Mouse (Mus musculus) lung, postnatal 36 days (tissue): Measurements from ENCODE around the gene Grin3b.

Source experiments
- DNase-seq: peaks from one replicate; pipeline ENCODE4 v3.0.0; 2022; ENCODE audit warnings: mixed read lengths

Grin3b gene

GRCm38 (mm10) chr10:79968181-79968580, 2.3 kb upstream of the Grin3b start:
- no peak for DNase-seq

DNA sequence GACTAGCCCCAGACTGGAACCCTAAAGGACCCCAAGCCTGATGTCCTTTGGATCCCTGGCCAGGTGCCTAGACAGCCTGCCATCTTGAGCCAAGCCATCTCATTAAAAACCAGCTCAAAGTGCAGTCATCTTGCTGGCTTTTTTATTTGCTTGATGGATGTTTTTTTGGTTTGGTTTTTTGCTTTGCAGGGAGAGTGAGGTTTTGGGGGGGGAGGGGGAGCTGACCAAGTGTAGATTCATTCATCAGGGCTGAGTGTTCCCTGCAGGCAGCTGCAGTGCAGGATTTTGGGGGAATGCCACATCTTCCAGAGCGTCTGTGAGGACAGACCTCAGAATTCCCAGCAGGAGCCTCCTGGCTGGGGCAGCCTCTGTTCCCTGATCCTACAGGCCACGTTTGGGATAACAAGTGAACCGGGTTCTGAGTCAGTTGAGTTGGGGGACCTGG, 1.4 kb upstream of the Grin3b start:
- DNase-seq: no peak

GRCm38 (mm10) chr10:79971183-79971497, 625 bp downstream of the Grin3b start:
- no peak for DNase-seq

DNA sequence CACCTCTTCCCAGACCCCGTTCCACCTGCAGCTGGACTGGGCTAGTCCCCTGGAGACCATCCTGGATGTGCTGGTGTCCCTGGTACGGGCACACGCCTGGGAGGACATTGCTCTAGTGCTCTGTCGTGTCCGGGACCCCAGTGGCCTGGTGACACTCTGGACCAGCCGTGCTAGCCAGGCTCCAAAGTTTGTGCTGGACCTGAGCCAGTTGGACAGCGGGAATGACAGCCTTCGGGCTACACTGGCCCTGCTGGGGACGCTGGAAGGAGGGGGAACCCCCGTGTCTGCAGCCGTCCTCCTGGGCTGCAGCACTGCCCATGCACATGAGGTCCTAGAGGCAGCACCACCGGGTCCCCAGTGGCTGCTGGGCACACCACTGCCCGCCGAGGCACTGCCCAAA, 2.3 kb downstream of the Grin3b start:
- no peak for DNase-seq

DNA sequence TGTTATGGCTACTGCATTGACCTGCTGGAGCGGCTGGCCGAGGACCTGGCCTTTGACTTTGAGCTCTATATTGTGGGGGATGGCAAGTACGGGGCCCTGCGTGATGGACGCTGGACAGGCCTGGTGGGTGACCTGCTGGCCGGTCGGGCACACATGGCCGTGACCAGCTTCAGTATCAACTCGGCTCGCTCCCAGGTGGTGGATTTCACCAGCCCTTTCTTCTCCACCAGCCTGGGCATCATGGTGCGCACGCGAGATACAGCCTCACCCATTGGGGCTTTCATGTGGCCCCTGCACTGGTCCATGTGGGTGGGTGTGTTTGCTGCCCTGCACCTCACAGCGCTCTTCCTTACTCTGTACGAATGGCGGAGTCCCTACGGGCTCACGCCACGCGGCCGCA, 3.6 kb downstream of the Grin3b start:
- no peak for DNase-seq

DNA sequence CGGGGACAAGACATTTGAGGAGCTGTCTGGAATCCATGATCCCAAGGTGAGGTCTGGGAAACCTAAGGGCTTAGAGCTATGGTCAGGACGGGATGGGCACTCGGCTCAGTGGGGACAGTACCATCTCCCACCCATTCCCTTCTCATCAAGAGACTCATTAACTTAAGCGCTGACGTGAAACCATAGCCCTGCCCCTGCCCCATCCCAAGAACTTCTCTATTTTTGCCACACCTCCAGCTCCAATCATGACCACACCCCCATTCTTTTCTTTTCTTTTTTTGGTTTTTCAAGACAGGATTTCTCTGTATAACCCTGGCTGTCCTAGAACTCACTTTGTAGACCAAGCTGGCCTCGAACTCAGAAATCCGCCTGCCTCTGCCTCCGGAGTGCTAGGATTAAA, 4.2 kb downstream of the Grin3b start:
- DNase-seq: no peak

DNA sequence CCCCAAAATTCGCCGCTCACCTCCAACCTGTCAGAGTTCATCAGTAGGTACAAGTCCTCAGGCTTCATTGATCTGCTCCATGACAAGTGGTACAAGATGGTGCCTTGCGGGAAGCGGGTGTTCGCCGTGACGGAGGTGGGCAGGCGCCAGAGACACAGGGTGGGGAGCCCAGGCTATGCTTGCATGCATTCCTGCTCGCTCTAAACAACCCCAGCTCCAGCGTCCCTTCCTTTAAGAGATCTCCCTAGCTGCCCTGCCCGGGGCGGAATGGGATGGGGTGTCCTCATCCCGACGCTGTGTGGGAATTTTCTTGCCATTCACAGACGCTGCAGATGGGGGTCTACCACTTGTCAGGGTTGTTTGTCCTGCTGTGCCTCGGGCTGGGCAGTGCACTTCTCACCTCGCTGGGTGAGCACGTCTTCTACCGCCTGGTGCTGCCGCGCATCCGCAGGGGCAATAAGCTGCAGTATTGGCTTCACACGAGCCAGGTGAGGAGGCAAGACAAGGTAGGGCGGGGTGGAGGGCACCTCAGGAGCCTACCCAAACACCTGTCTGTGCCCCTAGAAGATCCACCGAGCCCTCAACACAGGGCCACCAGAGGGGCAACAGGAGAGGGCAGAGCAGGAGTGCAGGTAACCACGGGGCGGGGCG, 5.7 kb downstream of the Grin3b start:
- DNase-seq: no peak

DNA sequence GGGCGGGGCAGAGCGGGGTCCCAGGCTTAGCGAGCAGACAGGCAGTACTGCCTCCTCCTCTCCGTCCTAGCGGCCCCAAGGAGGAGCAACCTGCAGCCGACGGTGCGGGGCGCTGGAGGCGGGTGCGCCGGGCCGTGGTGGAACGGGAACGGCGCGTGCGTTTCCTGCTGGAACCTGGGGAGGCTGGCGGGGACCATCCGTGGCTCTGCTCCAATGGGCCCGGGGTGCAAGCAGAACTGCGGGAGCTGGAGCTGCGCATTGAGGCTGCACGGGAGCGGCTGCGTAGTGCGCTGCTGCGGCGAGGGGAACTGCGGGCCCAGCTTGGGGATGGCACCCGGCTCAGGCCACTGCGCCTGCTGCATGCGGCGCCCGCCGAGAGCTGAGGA, 6.2 kb downstream of the Grin3b start:
- DNase-seq: no peak

GRCm38 (mm10) chr10:79977324-79977723, 6.8 kb downstream of the Grin3b start:
- DNase-seq: no peak

DNA sequence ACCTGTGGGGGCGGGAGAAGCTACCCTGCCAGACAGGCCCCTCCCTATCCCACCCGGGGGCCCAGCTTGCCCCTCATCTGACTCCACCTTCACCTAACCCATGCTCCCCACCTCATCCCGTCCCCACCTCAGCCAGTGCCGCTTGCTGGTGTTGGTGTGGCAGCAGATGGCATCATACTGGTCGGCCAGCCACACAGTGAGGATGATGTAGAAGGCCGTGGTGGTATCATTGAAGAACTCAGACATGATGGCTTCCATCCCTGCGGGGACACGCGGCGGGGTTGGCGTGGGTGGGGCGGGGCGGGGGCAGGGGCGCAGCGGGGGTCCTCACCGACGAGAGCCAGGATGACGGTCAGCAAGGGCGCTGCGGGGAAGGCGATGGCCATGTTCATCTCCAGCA, 7.5 kb downstream of the Grin3b start:
- no peak for DNase-seq

DNA sequence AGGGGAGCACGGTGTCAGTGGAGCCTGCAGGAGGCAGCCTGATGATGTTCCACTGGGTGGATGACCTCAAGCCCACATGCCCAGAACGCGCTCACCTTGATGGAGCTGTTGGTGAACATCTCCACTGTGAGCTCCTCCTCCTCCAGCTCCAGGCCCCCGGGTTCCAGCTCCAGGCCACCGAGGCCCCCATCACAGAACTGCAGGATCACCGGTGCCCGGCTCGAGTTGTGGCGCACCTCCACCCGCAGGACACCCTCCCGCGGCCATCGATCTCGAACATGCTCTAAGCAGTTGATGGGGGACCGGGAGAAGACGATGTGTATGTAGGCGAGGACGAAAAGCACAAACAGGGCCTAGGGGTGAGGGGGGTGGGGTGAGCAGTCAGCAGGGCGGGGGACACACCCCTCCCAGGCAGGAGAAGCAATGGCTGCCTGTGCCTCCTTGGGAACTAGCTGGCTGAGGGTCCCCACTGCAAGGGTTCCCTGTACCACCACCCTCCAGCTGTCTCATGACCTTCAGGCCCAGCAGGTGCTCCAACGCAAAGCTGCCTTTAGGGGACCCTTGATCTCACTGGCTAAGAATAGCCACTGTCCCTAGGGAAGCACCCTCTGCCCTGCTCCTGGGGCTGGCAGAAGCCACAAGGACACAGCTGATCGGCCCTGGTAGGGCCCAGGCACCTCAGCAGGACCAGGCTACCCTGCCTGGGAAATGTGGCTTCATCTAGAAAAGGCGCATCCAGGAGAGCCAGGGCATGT, 9.1 kb downstream of the Grin3b start:
- no peak for DNase-seq

- no peak for DNase-seq
Measured at GRCm38 (mm10) chr10:79983205-79983604, 12.7 kb downstream of the Grin3b start.

GRCm38 (mm10) chr10:79983670-79984069, 13.2 kb downstream of the Grin3b start:
- peak; percentile 74 for DNase-seq

GRCm38 (mm10) chr10:79984195-79984816, 13.8 kb downstream of the Grin3b start, which contains the start of gene Tmem259:
Gene Tmem259, minus strand, starts transcription at chr10:79984330.
- DNase-seq: peak; percentile 91

- DNase-seq: peak; percentile 100
Measured at GRCm38 (mm10) chr10:79984871-79985270, 14.4 kb downstream of the Grin3b start.

DNA sequence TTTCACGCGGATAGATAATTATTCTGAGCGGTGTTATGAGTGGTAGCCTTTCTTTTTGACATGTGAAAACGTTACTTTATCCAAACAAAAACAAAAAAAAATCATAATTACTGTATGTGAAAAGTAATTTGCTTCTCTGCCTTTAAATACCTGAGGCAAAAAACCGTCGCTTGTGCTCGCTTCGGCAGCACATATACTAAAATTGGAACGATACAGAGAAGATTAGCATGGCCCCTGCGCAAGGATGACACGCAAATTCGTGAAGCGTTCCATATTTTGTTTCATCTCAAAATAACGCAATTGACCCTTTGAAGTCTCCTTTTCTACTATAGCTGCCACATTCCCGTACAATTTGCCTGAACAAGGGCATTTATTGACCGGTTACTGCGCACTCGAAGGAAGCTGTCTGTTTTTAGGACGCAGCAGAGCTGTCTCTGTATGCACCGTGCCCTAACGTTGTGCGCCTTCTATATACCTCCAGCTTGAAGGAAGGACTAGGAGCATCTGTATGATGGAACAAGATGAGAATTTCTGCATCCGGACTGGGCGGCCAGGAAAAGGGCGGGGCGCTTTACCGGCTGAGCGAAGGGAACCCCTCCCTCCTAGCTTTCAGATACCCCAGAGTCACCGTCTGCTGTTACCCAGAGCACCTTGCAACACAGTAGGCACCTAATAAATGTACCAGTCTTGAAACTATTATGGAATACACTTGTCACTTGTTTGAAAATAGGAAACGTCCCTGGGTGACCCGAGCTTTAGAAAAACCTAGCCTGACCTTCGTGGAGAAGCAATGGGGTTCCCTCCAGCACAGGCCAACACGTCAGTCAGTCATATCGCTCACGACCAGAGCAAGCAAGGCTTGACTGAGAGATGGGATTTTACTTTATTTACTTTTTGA, 15.1 kb downstream of the Grin3b start:
- DNase-seq: peak; percentile 84

GRCm38 (mm10) chr10:79986232-79986878, 15.8 kb downstream of the Grin3b start:
- DNase-seq: peak; percentile 74

GRCm38 (mm10) chr10:79986963-79987362, 16.4 kb downstream of the Grin3b start:
- peak; percentile 96 for DNase-seq

- DNase-seq: peak; percentile 16
Measured at GRCm38 (mm10) chr10:79987771-79988505, 17.4 kb downstream of the Grin3b start.

GRCm38 (mm10) chr10:79988506-79989271, 18.2 kb downstream of the Grin3b start, which contains the start of gene Cnn2:
Gene Cnn2, plus strand, starts transcription at chr10:79988584.
- DNase-seq: peak; percentile 86

- DNase-seq: no peak
Measured at GRCm38 (mm10) chr10:79989272-79989786, 18.8 kb downstream of the Grin3b start.
